Mouse (Mus musculus) kidney, embryonic 14.5 days (tissue): ENCODE results near the gene Zfp335. TPM values are rescaled to one million over a fixed set of nuclear protein-coding genes. Genes with fewer than 3 reads are reported as not detected.
"Not testable (repeated sequence)": the region's sequence is repeated elsewhere in the genome, so short reads cannot be mapped to it uniquely, and the experiment has no call there.

Source experiments
- ATAC-seq: fragments of 200-750 bp; cut with Nextera tagmentation; 2 replicates; pipeline ENCODE4 v1.8.0; 2017; ENCODE audit warnings: moderate number of reproducible peaks, mild to moderate bottlenecking, moderate TSS enrichment, moderate library complexity; ENCODE audit not compliant: low FRiP score, low TSS enrichment
- H3K27ac ChIP-seq: fragments of 300-500 bp; sonication (generic); 2 replicates; pipeline ENCODE4 v1.5.1; 2014; ENCODE audit warnings: low read depth, mild to moderate bottlenecking, low read length, moderate library complexity, mixed read lengths
- H3K27me3 ChIP-seq: fragments of 300-500 bp; sonication (generic); 2 replicates; pipeline ENCODE4 v1.6.1; 2014; ENCODE audit warnings: mild to moderate bottlenecking, low read length; ENCODE audit not compliant: control insufficient read depth, insufficient read depth
- H3K36me3 ChIP-seq: fragments of 300-500 bp; sonication (generic); 2 replicates; pipeline ENCODE4 v1.6.1; 2014; ENCODE audit warnings: low read length, mixed read lengths; ENCODE audit not compliant: control insufficient read depth, insufficient read depth
- H3K4me1 ChIP-seq: fragments of 300-500 bp; sonication (generic); 2 replicates; pipeline ENCODE4 v1.6.1; 2014; ENCODE audit warnings: low read length, mixed read lengths; ENCODE audit not compliant: control insufficient read depth, insufficient read depth
- H3K4me2 ChIP-seq: fragments of 300-500 bp; sonication (generic); replicated peaks from 2 replicates; pipeline ENCODE4 v1.6.1; 2014; ENCODE audit warnings: low read depth, mild to moderate bottlenecking, low read length
- H3K4me3 ChIP-seq: fragments of 300-500 bp; sonication (generic); 2 replicates; pipeline ENCODE4 v1.5.1; 2014; ENCODE audit warnings: mild to moderate bottlenecking, low read length
- H3K9ac ChIP-seq: fragments of 300-500 bp; sonication (generic); 2 replicates; pipeline ENCODE4 v1.6.1; 2014; ENCODE audit warnings: low read depth, mild to moderate bottlenecking, low read length, moderate library complexity
- H3K9me3 ChIP-seq: fragments of 300-500 bp; sonication (generic); 2 replicates; pipeline ENCODE4 v1.6.1; 2016; ENCODE audit warnings: low read length; ENCODE audit not compliant: control insufficient read depth
- WGBS: fragments of 180-500 bp; shearing (Covaris S2); extraction: QIAGEN DNeasy Blood & Tissue Kit; methylation state at CpG from one replicate; pipeline ENCODE4 v1.1.7; 2014; 5-methylcytosine and 5-hydroxymethylcytosine counted together
- polyA plus RNA-seq: library from polyadenylated mRNA; unstranded; fragments of >200 nt; fragmentation: Nextera tagmentation; extraction: Ambion mirVana; gene quantifications from 2 replicates; pipeline ENCODE4 v1.2.1, GENCODE M21; 2014

The Zfp335 gene
- polyA plus RNA-seq, 1 experiment from 2014 or later: 13.8 TPM

GRCm38 (mm10) chr2:164871602-164872303 lies 39.8 kb downstream of the Zfp335 start:
- H3K9ac ChIP-seq: no peak overlapping the region
- H3K36me3 ChIP-seq: no peaks in the 10 kb centered on the region
- H3K4me2 ChIP-seq: no peak overlapping the region
- H3K27me3 ChIP-seq: no peaks in the 10 kb centered on the region
- H3K4me3 ChIP-seq: no peak overlapping the region
- H3K27ac ChIP-seq: no peak overlapping the region
- H3K9me3 ChIP-seq: peaks cover 4% of the 10 kb centered on the region; the same call in 1 of the 2 replicates
- H3K4me1 ChIP-seq: peaks cover 20% of the 10 kb centered on the region
- WGBS: 65% methylated on average over 6 of the region's 6 CpGs
- no peak for ATAC-seq

GRCm38 (mm10) chr2:164868491-164868890 lies 43.1 kb downstream of the Zfp335 start:
- H3K9ac ChIP-seq: no peak overlapping the region

GRCm38 (mm10) chr2:164867566-164867965 lies 44.0 kb downstream of the Zfp335 start:
- Histone ChIP-seq H3K4me1 (peaks cover 8% of the 10 kb centered on the region; the same call in 1 of the 2 replicates), H3K27me3 (no peaks in the 10 kb centered on the region), H3K9ac (no peak overlapping the region), H3K4me3 (no peak overlapping the region), H3K27ac (peak overlapping the region; percentile 32; the same call in 1 of the 2 replicates), H3K9me3 (peaks cover 4% of the 10 kb centered on the region; the same call in 1 of the 2 replicates), H3K36me3 (no peaks in the 10 kb centered on the region), H3K4me2 (no peak overlapping the region)
- no peak for ATAC-seq
- 93% methylated on average over 7 of the region's 7 CpGs for WGBS

More at GRCm38 (mm10) chr2:164868491-164868890, 43.1 kb downstream of the Zfp335 start:
- no peak for ATAC-seq
- no peak overlapping the region for H3K4me2 ChIP-seq
- no peaks in the 10 kb centered on the region for H3K36me3 ChIP-seq
- peaks cover 4% of the 10 kb centered on the region; the same call in 1 of the 2 replicates for H3K9me3 ChIP-seq
- no peak overlapping the region for H3K27ac ChIP-seq
- no peak overlapping the region for H3K4me3 ChIP-seq
- 66% methylated on average over 7 of the region's 7 CpGs for WGBS
- H3K27me3 ChIP-seq: no peaks in the 10 kb centered on the region
- H3K4me1 ChIP-seq: peaks cover 6% of the 10 kb centered on the region; the same call in 1 of the 2 replicates

- no peak overlapping the region for H3K4me3 ChIP-seq
- H3K4me2 ChIP-seq: no peak overlapping the region
- peak; percentile 47; the same call in 1 of the 2 replicates for ATAC-seq
- peak overlapping the region; percentile 32; the same call in 1 of the 2 replicates for H3K27ac ChIP-seq
- H3K9ac ChIP-seq: no peak overlapping the region
- H3K27me3 ChIP-seq: no peaks in the 10 kb centered on the region
- no peaks in the 10 kb centered on the region for H3K36me3 ChIP-seq
- peaks cover 4% of the 10 kb centered on the region; the same call in 1 of the 2 replicates for H3K9me3 ChIP-seq
- 47% methylated on average over 16 of the region's 16 CpGs for WGBS
- H3K4me1 ChIP-seq: peaks cover 14% of the 10 kb centered on the region
Measured at GRCm38 (mm10) chr2:164866741-164867551, 44.6 kb downstream of the Zfp335 start.

GRCm38 (mm10) chr2:164864593-164864992 lies 47.0 kb downstream of the Zfp335 start:
- H3K9ac ChIP-seq: no peak overlapping the region
- no peak overlapping the region for H3K4me2 ChIP-seq
- H3K9me3 ChIP-seq: peaks cover 4% of the 10 kb centered on the region; the same call in 1 of the 2 replicates
- 75% methylated on average over 4 of the region's 4 CpGs for WGBS
- no peaks in the 10 kb centered on the region for H3K27me3 ChIP-seq
- H3K36me3 ChIP-seq: no peaks in the 10 kb centered on the region
- no peak for ATAC-seq
- no peak overlapping the region for H3K4me3 ChIP-seq
- peaks cover 24% of the 10 kb centered on the region for H3K4me1 ChIP-seq
- no peak overlapping the region for H3K27ac ChIP-seq

- ATAC-seq, H3K9ac ChIP-seq, H3K27ac ChIP-seq, H3K36me3 ChIP-seq, H3K4me2 ChIP-seq, H3K4me3 ChIP-seq, H3K27me3 ChIP-seq, H3K9me3 ChIP-seq: not testable (repeated sequence)
- peaks cover 34% of the 10 kb centered on the region for H3K4me1 ChIP-seq
- 80% methylated on average over 7 of the region's 9 CpGs for WGBS
Measured at GRCm38 (mm10) chr2:164863411-164863810, 48.1 kb downstream of the Zfp335 start.

GRCm38 (mm10) chr2:164862179-164862861 lies 49.2 kb downstream of the Zfp335 start:
- Histone ChIP-seq H3K9me3 (no peaks in the 10 kb centered on the region), H3K4me1 (peaks cover 43% of the 10 kb centered on the region), H3K27ac (peak overlapping the region; percentile 65), H3K4me2 (0 out of 2 replicates have a peak overlapping the region, but pooled peaks have one; percentile 3), H3K36me3 (no peaks in the 10 kb centered on the region), H3K4me3 (no peak overlapping the region), H3K9ac (no peak overlapping the region), H3K27me3 (peaks cover 7% of the 10 kb centered on the region)
- WGBS: 22% methylated on average over 9 of the region's 9 CpGs
- peak; percentile 66 for ATAC-seq

GRCm38 (mm10) chr2:164861094-164861493 lies 50.5 kb downstream of the Zfp335 start:
- Histone ChIP-seq H3K9me3 (no peaks in the 10 kb centered on the region), H3K36me3 (no peaks in the 10 kb centered on the region), H3K4me2 (no peak overlapping the region), H3K4me1 (peaks cover 49% of the 10 kb centered on the region), H3K9ac (no peak overlapping the region), H3K27ac (peak overlapping the region; percentile 65; the same call in 1 of the 2 replicates), H3K4me3 (no peak overlapping the region), H3K27me3 (peaks cover 17% of the 10 kb centered on the region)
- 78% methylated on average over 4 of the region's 4 CpGs for WGBS
- no peak for ATAC-seq
